Comparison of ENCODE assay signal across 12 mouse cellular contexts in the genomic region with DNA sequence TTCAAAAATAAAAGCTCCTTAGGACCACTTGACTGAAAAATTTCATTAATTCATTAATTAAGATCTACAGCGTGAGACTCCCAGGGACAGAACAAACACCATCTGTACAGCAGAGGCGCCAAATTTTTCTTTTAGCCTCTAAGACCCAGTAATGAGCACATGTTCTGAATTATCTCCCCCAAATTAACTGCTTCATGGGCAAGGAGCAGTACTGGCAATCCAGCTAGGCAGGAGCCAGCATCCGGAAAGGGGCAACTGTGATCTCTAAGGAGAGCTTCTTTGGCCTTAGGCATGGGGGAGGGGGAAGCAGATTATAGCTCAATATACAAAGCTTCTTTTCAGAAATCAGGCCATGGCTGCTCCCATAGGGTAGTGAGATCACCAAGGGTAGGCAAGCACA.
DNase-seq lines count a peak whose midpoint lies in the region; ATAC-seq lines count a peak whose summit lies in the region.
"Had no signal": no experiment of that assay in that cellular context is flagged by ENCODE, and none has a peak within 500 bp of the region (broad histone marks: within the 10 kb centered on the region; RNA-seq: fewer than 3 reads in every experiment).

No protein-coding gene starts in this region.

- WGBS in forebrain, embryonic 11.5 days, result 12% methylated on average over 3 of the region's 3 CpGs

- no peak overlapping the region for H3K4me3 ChIP-seq in forebrain, embryonic 11.5 days (ENCODE audit: low read depth, low read length)
- H3K4me3 ChIP-seq: heart, adult 2 months; stomach, embryonic 15.5 days had no signal

- H3K4me1 ChIP-seq in forebrain, embryonic 11.5 days (replicated peaks; ENCODE audit: control insufficient read depth, insufficient read depth, low read length), result peaks cover 3% of the 10 kb centered on the region; the same call in 1 of the 2 replicates
- H3K4me1 ChIP-seq: stomach, embryonic 15.5 days had no signal

- peak; percentile 52 for DNase-seq in left cerebral cortex, postnatal 4 days
- DNase-seq in left cerebral cortex, adult 9 months (ENCODE audit: low spot score in 2 of 2), result no peak
- peak; percentile 78 for DNase-seq in forebrain, embryonic 11.5 days (ENCODE audit: low spot score)
- DNase-seq in layer of hippocampus, adult 9-11 months, result peak; percentile 46
- peak; percentile 28 for DNase-seq in retina, postnatal 7 days (ENCODE audit: low read depth, low spot score)
- DNase-seq in urinary bladder, postnatal 14 days (ENCODE audit: low spot score), result no peak
- no peak for DNase-seq in adrenal gland, adult 18-20 months (ENCODE audit: low spot score in 2 of 2)
- DNase-seq: heart, adult 2 months; liver, postnatal 0 days had no signal

- no peaks in the 10 kb centered on the region for H3K36me3 ChIP-seq in forebrain, embryonic 11.5 days (ENCODE audit: control insufficient read depth, insufficient read depth, low read length)
- H3K36me3 ChIP-seq: stomach, embryonic 15.5 days had no signal

- intact Hi-C loops in left cerebral cortex, postnatal 4 days (cut with DNase I), result no loop called here

- no peak overlapping the region for H3K9ac ChIP-seq in forebrain, embryonic 11.5 days (ENCODE audit: low read length)
- H3K9ac ChIP-seq: liver, postnatal 0 days; stomach, embryonic 15.5 days had no signal

- H3K9me3 ChIP-seq in forebrain, embryonic 11.5 days (ENCODE audit: control insufficient read depth, low read length), result no peaks in the 10 kb centered on the region
- H3K9me3 ChIP-seq: stomach, embryonic 15.5 days had no signal

- peak; percentile 86 for ATAC-seq in forebrain, embryonic 11.5 days (replicated peaks; ENCODE audit: low FRiP score)
- no peak for ATAC-seq in inflammation-experienced regulatory T-cells, adult 6 months
- ATAC-seq: CD4-positive, CD25-positive, alpha-beta regulatory T cell, adult 4 months; liver, postnatal 0 days had no signal

- peak overlapping the region; percentile 75 for H3K27ac ChIP-seq in forebrain, embryonic 11.5 days (ENCODE audit: low read depth, low read length)
- H3K27ac ChIP-seq: heart, adult 2 months; stomach, embryonic 15.5 days had no signal

- H3K27me3 ChIP-seq in forebrain, embryonic 11.5 days (ENCODE audit: control insufficient read depth, insufficient read depth, low read length), result no peaks in the 10 kb centered on the region
- H3K27me3 ChIP-seq: stomach, embryonic 15.5 days had no signal

- no peak overlapping the region for H3K4me2 ChIP-seq in forebrain, embryonic 11.5 days (ENCODE audit: low read depth, low read length, severe bottlenecking)
- H3K4me2 ChIP-seq: stomach, embryonic 15.5 days had no signal

Comparison
In these comparisons a context has a peak if more than half of its experiments do, and no peak if none do; other contexts are left out.
1. DNase-seq: peak in left cerebral cortex, postnatal 4 days (single experiment), forebrain, embryonic 11.5 days (single experiment), layer of hippocampus, adult 9-11 months (single experiment) and retina, postnatal 7 days (single experiment); none in left cerebral cortex, adult 9 months (0 of 2), urinary bladder, postnatal 14 days (single experiment) and adrenal gland, adult 18-20 months (0 of 2).